Mouse (Mus musculus): ENCODE results near the gene Vamp8. TPM values are rescaled to one million over a fixed set of nuclear protein-coding genes. Genes with fewer than 3 reads are reported as not detected.

Vamp8 gene
- total RNA-seq, 2 experiments from 2014 or later: 219 to 241 TPM

DNA sequence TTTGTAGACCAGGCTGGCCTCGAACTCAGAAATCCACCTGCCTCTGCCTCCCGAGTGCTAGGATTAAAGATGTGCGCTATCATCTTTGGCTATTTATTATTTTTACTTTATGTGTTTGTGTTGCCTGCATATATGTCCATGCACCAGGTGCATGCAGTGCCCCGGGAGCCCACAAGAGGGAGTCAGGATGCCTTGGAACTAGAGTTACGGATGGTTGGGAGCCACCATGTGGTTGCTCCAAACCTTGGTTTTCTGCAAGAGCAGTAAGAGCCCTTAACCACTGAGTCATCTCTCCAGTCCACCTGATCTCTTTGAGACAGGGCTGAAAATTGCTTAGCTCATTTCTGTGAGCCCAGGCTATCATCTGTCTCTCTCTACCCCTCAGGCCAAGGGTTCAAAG is 16.6 kb upstream of the Vamp8 start:
- ATAC-seq (ENCODE audit: poor library complexity, severe bottlenecking): peak; percentile 98

- no peak for ATAC-seq (ENCODE audit: poor library complexity, severe bottlenecking)
These were observed 14.9 kb upstream of the Vamp8 start for GRCm38 (mm10) chr6:72405356-72405755.

DNA sequence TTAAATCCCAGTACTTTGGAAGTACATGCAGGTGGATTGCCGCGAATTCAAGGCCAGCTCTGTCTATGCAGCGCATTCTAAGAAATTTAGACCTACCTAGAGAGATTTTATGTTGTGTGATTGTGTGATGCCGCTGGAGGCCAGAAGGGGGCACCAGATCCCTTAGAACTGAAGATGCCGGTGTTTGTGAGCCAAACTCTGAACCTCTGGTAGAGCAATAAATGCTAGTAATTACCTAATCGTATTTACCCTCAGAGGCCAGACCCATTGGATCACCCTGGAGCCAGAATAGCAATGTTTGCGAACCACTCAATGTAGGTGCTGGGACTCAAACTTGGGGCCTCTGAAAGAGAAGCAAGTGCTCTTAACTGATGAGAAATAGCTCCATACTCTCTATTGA is 11.4 kb upstream of the Vamp8 start:
- ATAC-seq (ENCODE audit: poor library complexity, severe bottlenecking): peak; percentile 97

DNA sequence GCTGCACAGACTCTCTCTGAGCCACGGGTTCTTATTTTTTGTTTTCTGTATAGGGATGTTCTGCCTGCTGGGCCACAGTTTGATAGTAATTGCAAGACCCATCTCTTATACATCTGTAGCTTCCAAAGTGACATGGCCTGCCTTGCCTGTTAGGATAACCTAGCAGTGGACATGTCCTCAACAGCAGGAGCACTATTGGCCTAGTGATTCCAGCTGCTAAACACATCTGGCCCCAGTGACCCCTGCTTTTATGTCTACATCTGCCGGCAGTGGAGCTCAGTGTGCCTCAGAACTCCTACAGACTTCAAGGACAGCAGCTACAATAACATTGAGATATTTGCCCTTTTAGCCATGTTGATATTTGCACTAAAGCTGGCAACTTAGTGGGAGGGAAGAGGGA is 9.5 kb upstream of the Vamp8 start:
- ATAC-seq (ENCODE audit: poor library complexity, severe bottlenecking): no peak

GRCm38 (mm10) chr6:72396837-72397251 is 6.3 kb upstream of the Vamp8 start:
- ATAC-seq (ENCODE audit: poor library complexity, severe bottlenecking): no peak

- no peak for ATAC-seq (ENCODE audit: poor library complexity, severe bottlenecking)
These were observed 1.8 kb upstream of the Vamp8 start for GRCm38 (mm10) chr6:72392341-72392740.

DNA sequence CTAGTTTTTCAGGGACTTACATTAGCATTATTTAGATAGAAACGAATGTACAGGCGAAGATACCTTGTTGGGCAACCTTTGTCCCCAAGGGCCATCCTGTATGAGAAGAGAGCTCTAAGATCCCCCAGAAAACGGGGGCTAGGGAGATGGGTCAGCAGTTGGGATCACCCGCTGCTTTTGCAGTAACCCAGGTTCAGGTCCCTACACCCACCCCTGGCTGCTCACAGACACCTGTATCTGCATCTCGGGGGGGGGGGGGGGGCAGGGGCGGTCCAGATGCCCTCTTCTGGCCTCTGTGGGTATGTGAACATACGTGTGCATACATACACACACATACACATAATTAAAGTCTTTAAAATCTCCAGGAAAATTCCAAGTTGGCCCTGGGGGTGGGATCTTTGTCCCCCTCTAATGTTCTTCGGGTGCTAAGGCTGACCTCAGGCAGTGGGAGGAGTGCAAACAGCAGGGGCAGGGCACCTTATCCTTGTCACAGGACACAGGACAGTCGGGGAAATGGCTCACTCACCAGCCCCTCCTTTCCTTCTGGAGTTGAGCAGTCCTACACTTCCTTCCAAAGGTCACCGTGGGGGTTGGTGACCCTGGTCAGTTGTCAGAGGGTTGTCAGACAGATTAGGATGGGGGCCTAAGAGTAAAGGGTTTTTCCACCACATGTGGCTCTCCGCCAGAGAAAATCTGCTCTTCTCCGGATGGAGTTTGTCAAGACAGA is 455 bp upstream of the Vamp8 start:
- ATAC-seq (ENCODE audit: poor library complexity, severe bottlenecking): no peak

DNA sequence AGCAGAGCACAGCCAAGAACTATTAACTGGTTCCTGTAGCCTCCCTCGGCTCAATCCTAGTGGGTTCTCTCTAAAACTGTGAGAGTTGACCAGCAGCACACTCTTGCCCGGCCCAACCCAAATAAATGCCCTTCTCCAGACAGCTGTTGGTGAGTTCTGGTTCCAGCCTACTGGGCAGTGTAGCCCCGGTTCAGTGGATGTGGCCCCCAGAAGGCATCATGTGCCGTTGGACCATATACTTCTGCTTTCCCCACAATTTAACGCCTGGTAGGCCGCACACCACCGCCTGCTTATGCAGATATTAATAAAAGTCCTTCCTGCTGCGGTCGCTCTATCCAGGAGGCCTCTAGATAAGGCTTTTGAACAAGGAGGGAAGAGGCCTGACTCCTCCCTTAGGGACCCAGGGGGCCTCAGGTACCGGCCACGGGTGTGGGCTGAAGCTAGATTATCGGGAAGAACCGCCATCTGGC is 997 bp downstream of the Vamp8 start:
- ATAC-seq (ENCODE audit: poor library complexity, severe bottlenecking): peak; percentile 67

- no peak for ATAC-seq (ENCODE audit: poor library complexity, severe bottlenecking)
These were observed 1.6 kb downstream of the Vamp8 start for GRCm38 (mm10) chr6:72388791-72389329.

GRCm38 (mm10) chr6:72388266-72388665 is 2.2 kb downstream of the Vamp8 start:
- ATAC-seq (ENCODE audit: poor library complexity, severe bottlenecking): no peak

GRCm38 (mm10) chr6:72387816-72388215 is 2.7 kb downstream of the Vamp8 start:
- no peak for ATAC-seq (ENCODE audit: poor library complexity, severe bottlenecking)

DNA sequence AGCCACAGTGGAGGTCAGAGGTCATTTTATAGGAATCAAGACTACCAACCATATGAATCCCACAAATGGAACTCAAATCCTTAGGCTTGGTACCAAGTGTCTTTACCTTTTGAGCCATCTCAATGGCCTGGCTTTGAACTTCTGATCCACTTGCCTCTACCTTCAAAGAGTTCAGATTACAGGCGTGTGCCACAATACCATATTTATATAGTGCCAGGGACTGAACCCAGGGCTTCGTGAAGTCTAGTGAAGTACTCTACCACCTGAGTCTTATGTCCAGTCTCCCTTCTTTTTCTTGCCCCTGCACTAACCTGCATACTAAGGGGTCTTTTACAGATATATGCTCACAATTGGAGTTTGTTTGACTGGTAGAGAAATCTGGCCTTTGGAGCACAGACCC is 3.9 kb downstream of the Vamp8 start:
- no peak for ATAC-seq (ENCODE audit: poor library complexity, severe bottlenecking)

DNA sequence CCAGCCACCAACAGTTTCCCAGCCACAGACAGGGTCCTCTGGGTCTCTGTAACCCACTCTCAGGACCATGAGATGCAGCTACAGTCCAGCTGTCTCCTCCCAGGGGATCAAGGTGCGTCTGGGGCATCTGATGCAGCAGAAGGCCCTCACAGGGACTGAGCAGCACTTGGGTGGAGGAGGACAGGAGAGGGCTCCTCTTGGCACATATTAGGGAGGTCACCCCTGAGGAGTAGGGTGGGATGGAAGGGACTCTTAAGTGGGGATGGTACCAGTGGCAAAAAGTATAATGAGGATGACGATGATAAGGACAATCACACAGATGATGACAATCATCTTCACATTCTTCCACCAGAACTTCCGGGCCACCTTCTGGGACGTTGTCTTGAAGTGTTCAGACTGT is 5.2 kb downstream of the Vamp8 start:
- no peak for ATAC-seq (ENCODE audit: poor library complexity, severe bottlenecking)

DNA sequence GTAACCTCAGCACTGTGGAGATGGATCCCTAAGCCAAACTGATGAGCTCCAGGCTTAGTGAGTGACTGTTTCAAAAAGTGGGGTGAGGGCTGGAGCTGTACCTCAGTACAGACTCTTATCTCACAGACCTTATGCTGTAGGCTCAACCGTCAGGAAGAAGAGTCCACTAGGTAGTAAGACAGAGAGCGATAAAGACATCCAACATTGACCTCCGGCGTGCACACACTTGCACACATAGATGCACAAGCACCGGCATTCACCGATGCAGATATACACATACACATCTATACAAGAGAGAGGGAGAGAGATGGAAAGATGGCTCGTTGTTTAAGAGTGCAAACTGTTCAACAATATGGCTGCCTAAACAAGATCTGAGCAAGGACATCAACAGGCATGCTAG is 6.6 kb downstream of the Vamp8 start:
- ATAC-seq (ENCODE audit: poor library complexity, severe bottlenecking): no peak

DNA sequence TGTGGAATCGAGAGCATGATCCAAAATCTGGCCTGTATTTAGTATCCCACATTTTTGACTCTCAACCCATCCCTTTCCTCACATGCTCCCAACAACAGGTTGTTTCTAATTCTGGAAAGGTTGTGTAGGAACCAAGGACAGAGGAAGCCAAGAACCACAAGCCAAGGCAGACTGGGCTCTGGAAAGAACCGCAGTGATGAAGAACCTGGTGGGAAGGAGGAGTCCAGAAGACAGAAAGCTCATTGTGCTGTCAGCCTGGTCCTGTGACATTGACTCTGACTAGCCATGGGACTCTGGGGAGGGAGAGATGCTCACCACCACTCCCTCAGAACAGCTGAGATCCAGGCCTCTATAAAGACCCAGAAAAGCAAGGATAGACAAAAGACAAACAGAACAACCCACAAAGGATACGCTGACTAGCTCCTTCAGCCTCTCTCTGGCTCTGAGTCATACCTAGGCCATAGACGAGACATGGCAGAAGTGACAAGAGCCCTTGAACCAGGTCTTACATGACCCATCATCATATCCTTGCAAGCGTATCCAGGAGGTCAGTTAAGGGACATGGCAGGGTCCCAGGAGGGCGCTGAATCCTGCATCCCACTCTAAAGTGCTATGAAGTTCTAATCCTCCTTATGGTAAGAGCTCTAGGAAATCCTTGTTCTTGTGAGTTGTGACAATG is 7.2 kb downstream of the Vamp8 start:
- ATAC-seq (ENCODE audit: poor library complexity, severe bottlenecking): no peak

DNA sequence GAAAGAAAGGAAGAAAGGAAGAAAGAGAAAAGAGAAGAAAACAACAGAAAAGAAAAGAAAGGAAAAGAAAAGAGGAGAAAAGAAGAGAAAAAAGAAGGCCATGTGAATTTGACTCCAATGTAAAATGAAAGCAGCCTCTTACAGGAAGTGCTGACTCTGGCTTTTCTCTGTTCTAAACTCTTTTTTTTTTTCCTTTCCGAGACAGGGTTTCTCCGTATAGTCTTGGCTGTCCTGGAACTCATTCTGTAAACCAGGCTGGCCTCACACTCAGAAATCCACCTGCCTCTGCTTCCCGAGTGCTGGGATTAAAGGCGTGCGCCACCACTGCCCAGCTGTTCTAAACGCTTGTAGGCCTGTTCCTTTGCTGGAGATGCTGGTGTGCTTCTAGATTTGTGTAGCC is 8.0 kb downstream of the Vamp8 start:
- no peak for ATAC-seq (ENCODE audit: poor library complexity, severe bottlenecking)

DNA sequence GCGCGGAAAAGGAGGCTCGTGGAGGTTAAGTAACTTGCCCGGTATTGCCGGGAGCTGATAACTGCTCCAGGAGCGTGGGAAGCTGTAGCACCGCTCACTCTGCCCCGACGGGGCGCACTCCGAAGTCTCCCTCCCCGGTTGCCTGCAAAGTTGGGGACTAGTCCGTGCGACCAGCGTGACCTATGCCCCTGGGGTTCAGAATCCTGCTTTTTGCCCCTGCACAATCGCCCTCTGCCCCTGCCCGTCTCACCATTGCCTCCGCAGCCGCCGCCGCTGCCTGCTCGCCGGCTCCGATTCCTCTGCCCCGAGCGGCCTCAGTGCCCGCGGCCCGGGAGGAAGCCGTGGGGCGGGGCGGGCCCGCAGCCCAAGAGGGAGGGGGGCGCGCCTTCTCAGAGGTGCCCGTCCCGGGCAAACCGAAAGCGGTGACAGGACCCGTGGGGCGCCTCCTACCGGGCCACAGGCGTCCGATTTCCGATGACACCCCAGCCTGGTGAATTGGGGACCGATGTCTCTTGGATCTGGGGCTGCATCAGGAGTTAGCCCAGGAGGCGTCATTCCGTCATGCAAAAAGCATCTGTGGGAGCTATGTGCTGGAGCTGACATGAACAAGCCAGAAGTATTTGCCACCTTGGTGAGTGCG is 10.3 kb downstream of the Vamp8 start, which contains the start of gene Vamp5:
TSS of gene Vamp5 (minus strand) at position 338 of the 640 bp plus-strand sequence.
- ATAC-seq (ENCODE audit: poor library complexity, severe bottlenecking): peak; percentile 94

DNA sequence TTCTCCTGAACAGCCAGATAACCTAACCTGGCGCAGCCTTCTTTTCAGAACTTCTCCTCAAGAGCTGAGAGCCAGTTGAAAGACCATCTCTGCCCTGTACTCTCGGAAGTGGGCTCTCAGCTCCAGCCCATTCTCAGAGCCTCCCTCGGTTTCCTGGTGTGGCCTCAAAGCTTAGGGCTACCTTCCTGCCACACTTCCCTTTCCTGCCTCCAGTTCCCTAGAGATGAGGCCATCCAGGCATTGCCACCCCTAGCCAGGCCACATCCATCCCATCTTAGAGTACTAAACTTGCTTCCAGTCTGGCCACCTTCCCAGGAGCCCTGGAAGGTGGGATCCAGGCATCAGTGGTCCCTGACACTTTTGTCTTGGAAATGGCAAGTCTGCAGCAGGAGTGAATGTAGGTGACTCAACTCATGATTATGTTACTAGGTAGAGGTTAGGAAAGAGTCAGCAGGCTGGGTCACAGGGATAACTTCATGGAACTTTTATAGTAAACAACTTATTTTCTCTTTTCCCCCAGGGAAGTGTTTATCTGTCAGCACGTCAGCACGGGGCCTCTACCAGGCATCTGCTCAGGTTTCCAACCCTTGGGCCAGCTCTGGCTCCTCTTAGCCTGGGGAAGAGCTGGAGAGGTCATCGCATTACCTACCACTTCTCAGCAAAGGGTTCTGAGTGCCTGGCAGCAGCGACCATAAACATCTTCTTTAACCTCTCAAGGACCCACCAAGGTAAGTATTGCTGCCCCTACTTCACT is 10.9 kb downstream of the Vamp8 start:
- ATAC-seq (ENCODE audit: poor library complexity, severe bottlenecking): peak; percentile 0; the same call in 1 of the 2 replicates

DNA sequence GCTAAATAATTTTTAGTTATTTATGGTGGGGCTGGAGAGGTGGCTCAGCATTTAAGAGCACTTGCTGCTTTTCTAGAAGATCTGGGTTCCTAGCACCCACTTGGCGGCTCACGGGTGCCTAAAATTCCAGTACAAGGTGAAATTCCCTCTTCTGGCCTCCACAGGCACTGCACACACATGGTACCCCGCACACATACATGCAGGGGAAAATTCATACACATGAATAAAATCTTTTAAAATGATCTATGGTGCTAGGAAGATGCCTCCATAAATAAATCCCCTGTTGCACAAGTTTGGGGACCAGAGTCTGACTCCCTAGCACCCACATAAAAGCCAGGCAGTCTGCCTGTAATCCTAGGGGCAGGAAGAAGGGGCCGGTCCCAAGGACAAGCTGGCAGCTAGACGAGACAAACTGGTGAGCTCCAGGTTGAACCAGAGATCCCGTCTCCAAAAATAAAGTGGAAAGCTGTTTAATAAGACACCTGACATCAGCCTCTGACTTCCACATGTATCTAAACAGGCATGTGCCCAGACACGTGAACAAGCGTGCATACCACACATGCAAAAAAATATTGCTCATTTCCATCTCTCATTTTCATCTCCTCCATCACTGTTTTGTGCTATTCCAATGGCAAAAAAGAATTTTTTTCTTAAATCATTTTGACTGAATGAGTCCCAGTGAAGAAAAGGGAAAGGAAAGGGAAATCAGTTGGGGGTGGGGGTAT is 11.8 kb downstream of the Vamp8 start:
- no peak for ATAC-seq (ENCODE audit: poor library complexity, severe bottlenecking)

Measured in megakaryocyte, adult 5-6 weeks (primary cell).